Mouse (Mus musculus) layer of hippocampus, adult 11-12 months (tissue): Measurements from ENCODE around the gene Hadha.

Experiments
- DNase-seq: peaks from one replicate; pipeline ENCODE4 v3.0.0; 2022; ENCODE audit warnings: low spot score

Gene Hadha

DNA sequence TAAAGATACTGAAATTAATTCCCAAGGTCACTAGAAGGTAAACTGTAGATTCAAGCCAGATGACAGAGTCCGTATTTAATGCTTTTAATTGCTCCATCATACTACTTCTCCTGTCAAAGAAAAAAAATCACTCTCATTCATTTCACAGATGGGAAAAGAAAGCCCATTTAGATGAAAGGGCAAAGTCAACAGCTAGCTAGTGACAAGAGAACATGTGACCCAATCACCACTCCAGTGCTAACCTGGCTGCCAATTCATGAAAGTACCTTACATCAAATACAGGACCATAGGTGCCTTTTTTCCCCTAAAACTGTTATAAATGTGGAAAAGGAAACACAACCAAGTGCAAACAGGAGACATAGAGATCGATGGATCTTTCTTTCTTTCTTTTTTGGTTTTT, 1.7 kb downstream of the Hadha start:
- no peak for DNase-seq

DNA sequence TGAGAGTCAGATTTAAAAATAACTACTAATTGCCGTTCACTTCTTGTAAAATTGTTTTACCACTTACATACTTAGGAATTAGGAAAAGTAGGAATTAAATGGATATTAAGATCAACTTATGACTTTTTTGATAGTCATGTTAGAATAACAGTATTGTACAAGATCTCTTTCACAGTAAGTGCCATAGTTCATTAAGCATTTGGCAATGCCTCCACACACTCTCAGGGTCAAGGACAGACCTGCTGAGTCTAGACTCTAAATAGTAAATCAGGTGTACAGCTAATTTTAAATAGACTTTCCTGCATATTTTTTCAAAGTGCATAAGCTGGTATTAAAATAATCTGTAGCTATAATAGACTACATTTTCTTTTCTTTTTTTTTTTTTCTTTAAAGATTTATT, 2.5 kb downstream of the Hadha start:
- DNase-seq, result no peak

DNA sequence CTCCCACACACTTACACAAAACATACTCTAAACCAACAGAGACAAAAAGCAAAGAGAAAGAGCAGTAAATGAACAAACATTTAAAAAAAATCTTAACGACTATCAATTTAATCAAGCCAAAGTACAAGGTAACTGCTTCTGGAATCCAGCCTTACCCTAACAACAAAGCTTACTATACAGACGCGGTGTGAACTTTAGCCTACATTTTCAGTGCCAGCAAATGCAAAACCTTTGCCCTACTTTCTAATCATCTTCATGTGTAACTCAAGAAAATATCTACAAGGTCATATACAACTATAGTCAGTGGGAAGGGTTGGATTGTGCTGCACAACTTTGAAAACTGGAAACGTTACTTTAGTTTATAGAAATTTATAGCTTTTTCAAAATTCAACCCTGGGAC, 3.0 kb downstream of the Hadha start:
- DNase-seq, result no peak

DNA sequence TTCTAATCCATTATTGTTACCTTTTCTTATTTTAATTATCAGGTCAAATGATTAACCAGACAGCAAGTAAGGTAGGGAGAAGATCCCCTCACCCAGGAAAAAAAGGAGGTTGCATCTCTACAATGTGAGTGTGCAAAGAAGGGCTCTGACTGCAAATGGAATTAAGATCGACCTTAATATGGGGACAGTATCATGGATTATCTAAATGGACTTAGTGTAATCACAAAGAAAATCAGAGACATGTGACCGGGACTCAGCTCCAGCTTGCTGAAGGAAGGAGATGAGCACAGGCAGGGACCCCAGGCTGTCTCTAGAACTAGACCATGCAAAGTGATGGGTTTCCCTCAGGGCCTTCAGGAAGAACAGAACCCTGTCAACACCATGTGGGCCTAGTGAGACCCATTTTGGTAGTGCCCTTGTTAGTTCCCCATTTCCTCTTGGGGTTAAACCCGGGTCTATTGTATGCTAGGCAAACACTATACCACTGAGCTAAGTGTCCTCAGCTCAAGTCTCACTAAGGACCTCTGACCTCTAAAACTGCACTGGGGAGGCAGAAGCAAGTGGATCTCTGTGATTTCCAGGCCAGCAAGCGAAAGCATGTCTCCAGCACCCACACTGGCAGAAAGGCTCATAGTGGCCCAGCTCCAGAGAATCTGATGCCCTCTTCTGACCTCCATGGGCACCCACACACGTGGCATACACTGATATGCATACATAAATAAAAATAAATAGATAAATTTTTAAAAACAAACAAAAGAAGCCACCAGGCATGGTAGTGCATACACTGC, 6.6 kb downstream of the Hadha start:
- DNase-seq, result no peak

DNA sequence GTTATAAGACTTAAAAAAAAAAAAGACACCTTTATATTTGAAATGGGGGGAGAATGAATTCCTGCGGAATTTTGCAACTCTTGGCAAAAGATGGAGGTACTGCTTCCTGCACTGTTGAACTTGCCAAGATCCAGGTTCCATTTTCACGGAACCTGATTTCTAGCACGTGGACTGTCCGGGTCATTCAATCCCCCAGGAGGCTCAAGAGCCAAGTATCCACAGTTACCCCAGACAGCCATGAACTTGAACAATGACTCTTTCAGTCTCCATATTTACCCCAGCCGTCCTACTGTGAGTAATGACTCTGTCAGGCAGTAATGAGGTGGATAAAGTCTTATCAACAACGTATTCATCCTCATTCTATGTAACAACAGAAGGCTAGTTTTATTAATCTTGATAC, 8.4 kb downstream of the Hadha start:
- no peak for DNase-seq

DNA sequence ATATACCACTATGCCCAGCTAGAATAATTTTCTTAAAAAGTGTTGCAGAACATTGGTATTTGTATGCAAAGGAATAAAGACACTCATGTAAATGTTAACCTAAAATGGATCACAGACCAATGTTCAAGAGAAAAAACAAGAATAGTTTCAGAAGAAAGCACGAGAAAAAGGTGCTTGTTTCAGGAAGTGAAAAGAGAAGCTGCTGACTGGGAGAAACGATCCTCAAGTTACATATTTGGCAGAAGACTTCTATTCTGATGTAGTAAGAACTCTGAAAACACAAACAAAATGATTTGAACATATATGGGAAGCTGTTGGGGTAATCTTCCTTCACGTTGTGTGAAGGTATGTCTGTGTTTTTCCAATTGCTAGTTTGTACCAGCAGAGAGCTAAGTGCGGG, 16.8 kb downstream of the Hadha start:
- DNase-seq, result no peak

DNA sequence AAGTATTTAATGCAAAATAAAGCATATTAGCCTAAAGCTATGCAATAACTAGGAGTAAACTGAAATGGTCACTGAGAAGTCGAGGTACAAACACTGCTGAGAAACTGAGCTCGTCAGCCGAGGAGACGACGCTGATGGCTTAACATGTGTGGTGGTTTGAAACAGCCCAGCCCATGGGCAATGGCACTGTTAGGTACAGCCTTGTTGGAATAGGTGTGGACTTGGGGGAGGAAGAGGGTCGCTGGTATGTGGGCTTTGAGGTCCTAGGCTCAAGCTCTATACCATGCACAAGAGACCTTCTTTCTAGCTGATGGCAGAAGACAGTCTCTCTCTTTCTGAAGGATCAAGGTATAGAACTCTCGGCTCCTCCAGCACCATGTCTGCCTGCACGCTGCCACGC, 17.7 kb downstream of the Hadha start:
- DNase-seq, result no peak

DNA sequence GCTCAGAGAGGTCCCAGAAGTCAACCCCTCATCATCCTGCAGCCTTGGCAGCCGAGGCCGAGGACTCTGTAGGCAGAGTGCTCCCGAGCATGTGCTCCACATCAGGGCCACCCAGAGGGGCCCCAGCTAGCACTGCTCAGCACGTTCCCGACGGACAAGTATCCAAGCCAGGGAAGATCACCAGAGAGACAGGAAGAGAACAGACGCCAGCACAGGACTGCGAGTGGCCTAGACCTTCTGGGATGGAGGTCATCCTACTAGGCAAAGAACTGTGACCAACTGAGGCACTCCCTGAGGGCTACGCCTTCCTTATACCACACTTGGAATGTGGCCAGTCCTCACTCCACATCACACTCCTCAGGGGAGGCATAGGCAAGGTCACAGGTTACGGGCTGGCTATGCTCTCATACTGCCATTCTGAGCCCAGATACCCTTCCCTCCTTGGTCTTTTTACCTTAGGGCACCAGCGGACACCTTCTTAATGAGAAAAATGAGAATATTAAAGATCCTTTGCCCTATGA, 19.2 kb downstream of the Hadha start:
- no peak for DNase-seq

DNA sequence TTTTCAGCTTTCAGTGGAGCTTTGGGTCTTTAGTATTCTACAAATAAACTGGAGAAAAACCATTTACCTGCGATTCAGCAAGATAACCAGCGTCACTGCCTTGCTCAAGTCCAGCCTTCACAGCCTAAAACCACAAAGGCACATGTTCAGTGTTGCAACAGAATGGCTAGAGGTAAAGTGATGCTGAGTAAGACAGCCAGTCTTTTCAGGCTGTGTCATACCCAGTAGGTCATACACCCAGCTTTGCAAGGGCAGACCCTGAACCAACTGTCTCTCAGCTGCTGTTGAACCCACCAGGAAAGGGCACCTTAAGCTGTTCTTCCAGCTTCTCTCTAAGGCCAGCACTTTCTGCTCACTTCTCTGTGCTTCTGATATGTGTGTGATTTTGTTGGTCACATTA, 22.8 kb downstream of the Hadha start:
- DNase-seq, result no peak

DNA sequence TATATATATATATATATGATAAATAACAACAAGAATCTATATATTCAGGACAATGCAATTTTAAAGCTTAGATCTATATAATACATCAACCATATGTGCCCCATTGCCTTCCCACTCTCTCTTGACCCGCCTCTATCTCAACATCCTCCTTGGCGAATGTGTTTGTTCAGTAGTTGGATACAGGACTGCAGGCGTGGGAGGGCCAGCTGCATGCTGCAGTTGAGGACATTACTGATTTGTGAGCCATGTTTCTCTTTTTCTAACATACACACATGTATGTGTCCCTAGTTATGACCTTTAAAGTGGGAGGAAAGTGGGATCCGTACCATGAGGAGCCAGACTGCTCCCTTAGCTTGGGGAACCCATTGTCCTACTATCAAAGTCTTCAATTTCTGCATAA, 23.7 kb downstream of the Hadha start:
- DNase-seq, result no peak

DNA sequence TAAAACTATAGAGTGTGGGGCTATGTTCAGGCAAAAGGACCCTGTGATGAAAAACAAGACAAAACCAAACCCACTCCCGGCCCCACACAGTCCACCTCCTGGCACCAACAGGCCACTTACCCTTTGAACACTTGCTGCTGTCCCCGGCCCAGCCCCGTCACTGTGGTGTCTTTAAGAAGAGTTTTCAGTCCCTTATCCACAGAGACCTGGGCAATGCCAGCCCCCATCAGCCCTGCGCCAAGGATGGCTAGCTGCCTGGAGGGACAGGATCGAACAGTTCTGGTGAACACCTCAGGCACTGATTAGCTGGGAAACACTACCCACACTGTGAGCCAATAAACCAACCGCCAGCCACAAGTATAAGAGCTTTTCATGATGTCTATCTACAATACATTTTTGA, 26.3 kb downstream of the Hadha start:
- no peak for DNase-seq

DNA sequence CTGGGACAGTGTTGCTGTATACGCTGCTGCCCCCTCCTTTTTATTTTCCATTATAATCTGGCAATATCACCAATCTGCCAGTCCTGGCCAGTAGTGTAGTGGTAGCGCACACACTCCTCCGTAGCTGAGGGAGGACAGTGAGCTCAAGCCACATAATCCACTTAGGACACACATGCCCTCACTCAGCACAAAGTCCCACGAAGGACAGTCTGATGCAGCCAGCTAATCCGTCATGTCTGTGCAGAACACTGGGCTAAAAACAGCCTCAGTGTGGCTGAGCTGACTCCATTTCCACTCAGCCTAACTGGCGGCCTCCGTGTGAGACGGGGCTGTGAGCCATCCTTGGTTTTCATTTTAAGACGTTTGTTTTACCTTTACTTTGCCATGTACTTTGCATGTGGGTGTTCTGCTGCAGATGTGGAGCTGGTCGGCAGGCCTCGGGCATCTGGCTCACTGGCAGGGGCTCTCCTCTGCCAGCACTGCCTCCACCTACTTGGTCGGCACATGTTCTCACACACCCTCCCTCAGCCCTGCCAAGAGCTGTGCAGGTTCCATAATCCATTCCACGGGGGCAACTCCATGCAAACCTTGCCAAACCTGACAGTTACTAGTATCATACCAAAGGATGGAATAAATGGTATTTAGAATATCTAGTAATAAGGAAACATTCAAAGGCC, 26.9 kb downstream of the Hadha start:
- no peak for DNase-seq

DNA sequence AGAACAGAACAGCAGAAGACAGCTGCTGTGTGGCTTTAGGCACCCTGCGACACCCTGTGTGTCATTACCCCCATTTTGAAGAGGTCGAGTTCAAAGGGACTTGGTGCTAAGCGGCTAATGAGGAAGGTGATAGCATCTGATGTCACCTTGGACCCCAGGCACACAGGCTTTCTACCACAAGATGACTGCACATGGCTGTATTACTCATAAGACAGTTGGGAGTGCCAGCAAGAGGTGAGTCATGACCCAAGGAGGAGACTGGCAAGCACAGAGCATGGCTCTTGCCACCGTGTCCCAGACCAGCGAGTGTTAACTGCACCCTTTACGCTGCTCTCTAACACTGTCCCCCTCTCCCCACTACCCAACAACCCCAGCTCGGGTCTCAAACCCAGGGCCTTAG, 28.2 kb downstream of the Hadha start:
- DNase-seq, result no peak

DNA sequence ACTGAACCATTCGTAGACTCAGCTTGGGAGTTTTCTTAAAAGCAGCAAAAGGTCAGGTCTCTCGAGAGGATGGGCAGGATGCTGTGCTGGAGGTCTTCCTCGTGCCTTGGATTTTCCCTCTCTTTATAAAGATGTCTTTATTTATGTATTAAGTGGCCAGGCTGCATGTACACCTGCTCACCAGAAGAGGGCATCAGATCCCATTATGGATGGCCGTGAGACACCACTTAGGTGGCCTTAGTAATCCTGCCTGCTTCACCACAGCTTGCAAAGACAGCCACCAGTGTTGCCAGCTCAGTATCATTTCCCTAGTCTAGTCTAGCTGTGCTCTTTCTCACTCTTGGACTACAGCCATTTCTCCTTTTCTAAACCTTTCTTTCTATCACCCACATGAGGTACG, 29.4 kb downstream of the Hadha start:
- no peak for DNase-seq

DNA sequence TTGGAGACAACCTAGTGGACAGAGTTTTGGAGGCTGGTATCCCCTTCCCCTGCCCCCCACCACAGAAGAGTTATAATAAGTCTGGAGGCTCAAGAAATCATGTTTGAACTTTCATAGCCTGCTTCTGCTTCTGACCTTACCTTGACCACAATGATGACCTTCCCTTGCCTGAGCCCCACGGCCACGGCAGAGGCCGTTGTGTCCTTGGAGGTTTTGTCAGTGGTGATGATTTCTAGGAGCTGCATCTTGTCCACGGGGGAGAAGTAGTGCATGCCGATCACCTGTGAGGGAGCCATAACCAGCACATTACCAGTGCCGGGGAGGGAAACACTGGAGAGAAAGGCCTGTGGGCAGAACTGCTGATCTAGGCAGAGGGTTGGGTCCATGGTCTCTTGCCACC, 32.5 kb downstream of the Hadha start:
- DNase-seq, result no peak

DNA sequence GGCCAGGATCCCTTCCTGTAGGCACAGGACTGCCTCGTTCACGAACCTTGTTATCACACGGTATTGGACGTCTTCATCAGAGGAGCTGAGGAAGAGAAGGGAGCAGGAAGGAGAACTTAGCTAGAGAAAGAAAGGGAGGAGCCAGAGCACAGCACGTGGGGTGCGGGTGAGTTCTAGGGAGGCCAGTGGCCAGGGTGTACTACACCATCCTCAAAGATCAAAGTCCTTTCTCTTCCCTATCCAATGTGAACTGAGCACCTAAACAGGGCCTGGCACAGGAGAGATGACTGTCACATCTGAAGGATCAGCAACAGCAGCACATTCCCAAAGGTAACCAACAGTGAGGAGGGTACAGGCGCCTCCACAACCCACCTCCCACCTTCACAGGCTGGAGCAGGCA, 34.9 kb downstream of the Hadha start:
- no peak for DNase-seq

DNA sequence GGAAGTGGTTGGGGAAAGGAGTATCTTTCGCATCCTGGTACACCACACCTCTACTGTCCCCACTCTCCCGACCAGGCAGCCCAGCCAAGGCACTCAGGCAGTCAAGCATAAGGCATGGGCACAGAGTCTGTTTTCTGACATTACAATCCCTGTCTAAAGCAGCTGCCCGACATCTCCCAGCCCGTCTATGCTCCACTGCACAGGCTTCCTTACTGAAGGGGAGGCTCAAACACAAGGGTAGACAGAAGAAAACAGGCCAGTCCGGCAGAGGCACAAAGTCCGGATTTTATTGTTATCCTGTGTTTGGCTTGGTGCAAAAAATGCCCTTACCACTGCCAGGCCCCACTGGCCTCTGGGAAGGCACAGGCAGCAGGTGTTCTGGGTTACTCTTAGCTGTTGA, 35.8 kb downstream of the Hadha start:
- DNase-seq, result no peak

DNA sequence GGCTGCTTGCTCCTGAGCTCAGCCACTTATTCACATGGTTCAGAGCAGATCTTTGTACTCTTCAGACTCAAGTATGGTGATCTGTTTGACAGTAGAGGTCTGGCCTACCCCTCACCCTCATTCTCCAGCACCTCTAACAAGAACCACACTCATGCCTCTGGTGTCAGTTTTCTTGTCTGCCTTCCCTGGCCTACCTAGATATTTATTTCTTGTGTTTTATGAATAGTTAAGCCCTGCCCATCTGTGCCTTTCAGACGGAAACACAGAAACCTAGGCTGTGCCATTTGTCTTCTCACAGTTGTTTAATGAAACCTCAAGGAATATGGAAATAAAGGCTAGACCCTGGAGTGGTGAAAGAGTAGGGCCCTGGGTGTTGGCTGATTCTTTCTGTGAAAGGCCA, 36.9 kb downstream of the Hadha start:
- DNase-seq, result no peak

DNA sequence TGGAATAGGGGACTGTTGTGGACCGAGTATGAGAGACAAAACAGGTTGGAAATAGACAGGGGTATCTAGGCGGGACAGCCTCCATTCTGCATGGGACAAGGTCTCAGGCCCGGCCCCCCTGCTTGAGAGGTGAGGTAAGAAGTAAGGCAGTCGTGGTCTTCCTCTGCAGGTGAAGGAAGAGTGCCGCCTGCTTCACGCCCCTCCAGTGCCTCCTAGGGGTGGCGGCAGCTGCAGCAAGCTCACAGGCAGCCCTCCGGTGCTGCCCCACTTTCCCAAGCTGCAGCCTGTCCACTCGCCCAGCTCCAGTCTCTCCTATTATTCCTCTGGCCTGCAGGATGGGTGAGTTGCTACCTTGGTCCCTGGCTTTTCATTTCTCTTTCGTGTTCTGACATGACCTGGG, 39.2 kb downstream of the Hadha start:
- no peak for DNase-seq

DNA sequence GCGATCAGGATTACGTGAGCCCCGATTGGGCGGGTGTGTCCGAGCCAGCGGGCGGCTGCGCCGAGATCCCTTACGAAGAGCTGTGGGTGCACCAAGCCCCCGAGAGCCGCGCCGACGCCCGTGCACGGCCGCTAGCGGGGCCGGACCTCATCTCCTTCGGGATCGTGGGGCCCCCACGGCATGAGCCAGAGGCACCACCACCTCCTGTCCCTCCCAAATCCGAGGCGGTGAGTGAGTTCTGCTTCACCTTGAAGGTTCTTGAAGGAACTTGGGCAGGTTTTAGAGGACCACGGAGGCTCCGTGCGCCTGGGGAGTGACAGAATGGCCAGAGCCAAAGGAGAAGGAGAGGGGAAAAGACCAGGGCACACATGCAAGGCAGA, 40.2 kb downstream of the Hadha start:
- DNase-seq, result no peak

DNA sequence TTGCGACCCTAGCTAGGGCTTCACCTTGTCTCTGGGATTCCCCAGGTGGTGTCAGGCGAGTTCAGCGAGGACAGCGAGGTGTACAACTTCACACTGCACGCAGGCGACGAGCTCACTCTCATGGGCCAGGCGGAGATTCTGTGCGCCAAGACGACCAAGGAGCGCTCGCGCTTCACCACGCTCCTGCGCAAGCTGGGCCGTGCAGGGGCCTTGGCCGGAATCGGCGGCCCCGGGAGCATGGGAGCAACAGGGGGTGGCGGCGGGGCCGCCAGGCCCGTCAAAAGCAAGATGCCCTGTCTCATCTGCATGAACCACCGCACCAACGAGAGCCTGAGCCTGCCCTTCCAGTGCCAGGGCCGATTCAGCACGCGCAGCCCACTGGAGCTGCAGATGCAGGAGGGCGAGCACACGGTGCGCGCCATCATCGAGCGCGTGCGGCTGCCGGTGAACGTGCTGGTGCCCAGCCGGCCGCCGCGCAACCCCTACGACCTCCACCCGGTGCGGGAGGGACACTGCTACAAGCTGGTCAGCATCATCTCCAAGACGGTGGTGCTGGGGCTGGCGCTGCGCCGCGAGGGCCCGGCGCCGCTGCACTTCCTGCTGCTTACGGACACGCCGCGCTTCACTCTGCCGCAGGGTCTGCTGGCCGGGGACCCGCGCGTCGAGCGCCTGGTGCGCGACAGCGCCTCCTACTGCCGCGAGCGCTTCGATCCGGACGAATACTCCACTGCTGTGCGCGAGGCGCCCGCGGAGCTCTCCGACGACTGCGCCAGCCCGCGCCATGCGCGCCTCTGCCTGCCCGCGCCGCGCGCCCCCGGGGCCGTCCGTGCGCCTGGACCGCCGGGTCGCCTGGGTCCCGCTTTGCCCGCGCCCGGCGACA, 40.8 kb downstream of the Hadha start:
- DNase-seq, result peak; percentile 53

DNA sequence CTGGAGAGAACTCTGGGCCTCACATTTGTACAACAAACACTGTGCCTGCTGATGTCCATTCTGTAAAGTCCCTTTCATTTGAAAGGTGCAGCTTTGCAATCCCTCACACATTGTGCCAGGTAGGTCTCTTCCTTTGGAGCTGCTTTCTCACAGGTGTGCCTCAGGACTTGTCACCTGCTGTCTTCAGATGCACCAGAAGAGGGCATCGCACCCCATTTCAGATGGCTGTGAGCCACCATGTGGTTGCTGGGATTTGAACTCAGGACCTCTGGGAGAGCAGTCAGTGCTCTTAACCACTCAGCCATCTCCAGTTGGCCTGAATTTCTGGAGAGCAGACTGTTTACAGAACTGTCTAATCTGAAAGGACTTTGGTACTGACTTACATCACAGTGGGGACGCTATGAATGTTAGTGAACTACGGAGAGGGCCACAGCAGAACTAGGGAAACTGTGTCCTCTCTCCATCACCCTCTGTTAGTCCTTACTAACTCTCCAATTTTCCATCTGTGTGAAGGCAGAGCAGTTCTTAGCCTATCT, 42.4 kb downstream of the Hadha start:
- DNase-seq, result no peak

DNA sequence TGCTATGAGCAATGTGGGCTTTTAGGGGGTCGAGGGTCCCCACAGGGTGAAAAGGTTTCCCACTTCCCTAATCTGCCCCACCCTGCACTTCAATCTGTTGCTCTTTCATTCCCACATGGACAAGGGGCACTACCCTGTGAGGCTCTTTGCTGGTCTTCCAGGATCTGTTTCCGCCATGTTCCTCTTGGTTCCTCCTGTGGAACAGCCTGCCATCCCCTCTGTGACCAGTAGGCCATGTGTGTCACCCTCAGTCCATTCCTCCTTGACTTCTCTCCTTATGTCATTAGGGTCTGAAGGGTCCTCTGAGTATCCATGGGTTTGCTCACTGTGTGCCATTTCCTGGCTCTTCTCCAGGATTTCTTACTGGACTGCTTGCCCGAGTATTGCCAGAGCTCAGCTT, 43.2 kb downstream of the Hadha start:
- no peak for DNase-seq
